Mouse (Mus musculus) CD4-positive, CD25-positive, alpha-beta regulatory T cell, adult 4 months (primary cell): ENCODE results near the gene Tom1l2. TPM values are rescaled to one million over a fixed set of nuclear protein-coding genes. Genes with fewer than 3 reads are reported as not detected.

Source experiments
- ATAC-seq: one replicate; pipeline ENCODE4 v1.8.0; 2017
- polyA plus RNA-seq, 2 experiments: library from polyadenylated mRNA; unstranded; fragments of 100-300 nt; shearing (Covaris generic); gene quantifications; one replicate each; pipeline ENCODE4 v1.2.1; 2017

The Tom1l2 gene
- polyA plus RNA-seq, 2 experiments from 2014 or later, result 29.4 to 56.3 TPM

DNA sequence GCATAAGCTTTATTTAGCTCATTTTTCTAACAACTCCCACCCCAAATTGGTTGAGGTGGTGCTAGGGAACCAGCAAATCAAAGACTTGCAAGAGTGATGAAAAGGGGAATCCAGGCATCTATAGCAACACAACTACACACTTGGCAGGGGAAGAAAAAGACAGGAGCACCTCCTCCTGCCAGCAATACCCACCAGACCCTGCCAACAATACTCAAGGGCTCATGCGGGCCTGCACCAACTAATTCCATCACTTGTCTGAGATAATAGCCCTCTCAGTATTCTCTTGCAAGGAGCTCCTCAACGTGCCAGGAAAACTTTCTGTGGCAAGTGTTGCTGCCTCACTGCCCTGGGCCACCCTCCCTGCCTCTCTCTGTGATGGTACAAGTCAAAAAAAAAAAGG is 49.2 kb downstream of the Tom1l2 start:
- no peak for ATAC-seq

DNA sequence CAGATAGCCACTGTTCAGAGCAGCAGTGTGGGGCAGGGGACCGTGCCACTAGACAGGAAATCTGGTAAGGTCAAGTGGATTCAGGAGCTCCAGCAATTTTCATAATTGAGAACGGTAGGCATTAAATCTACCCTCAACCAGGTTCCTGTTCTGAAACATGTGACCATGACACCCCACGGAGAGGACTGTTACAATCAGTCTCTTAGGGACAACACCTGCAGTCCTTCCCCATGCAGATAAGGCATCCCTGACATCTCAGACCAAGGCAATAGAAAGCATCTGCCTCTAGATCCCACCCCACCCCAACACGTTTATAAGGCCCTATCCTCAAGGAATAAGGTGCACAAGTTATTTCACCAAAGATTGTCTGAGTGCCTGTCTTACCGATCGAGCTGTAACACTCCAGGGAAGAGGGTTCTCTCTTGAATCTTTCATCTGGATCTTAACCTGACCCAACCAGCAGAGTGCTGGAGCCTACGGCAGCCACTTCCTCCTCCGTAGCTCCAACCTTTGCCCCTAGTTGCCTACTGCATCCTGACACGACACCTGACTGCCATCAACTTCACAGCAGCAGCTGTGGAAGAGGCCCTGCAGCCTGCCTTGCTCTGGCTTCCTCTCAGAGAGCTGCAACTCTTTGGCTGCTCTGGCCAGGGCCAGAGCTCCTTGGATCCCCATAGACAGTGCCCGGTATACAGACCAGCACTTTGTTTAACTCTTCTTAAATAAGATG is 50.2 kb downstream of the Tom1l2 start:
- peak; percentile 22 for ATAC-seq

DNA sequence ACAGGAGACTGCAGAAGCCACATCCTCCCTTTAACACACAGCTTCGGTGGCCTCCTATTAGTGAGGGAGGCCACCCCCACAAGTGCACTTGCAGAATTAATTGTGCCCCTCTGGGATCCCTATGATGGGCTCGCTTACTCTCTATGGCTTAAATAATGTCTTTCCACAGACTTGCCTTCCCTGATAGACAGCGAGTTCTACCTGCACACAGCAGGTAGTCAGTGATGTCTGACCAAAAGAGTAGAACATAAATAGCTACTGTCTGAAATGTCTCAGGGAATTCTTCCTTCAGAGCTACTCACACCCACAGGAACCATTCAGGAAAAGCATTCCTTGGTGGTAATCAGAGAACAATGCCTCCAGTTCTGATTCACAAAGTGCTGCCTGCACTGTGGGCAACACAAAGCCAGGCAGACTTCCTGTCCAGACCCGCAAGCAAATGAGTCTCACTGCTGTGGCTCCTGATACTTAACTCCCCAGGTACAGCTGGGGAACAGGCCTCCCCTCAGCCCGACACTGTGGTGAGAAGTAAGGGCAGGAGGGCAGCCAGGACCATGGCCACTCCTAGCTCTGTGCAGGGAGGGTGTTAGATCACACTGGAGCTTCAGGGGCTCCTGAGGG is 51.0 kb downstream of the Tom1l2 start:
- no peak for ATAC-seq

DNA sequence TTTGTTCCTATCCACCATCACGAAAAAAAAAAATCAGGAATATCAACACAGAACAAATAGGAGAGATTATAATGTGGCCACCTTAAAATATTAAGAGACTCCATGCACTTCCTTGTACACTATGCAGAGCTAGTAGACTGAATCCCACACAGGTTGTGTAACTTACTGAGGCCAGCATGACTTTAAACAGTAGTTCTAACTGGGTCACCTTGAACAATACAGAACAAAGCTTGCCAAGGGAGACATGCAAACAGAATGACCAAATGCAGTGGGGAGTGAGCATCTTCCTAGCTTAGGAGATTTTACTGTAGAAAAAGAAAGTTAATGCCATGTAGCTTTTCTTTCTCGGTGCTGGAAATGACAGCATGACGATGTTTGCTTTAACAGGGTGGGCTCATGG is 52.4 kb downstream of the Tom1l2 start:
- no peak for ATAC-seq

DNA sequence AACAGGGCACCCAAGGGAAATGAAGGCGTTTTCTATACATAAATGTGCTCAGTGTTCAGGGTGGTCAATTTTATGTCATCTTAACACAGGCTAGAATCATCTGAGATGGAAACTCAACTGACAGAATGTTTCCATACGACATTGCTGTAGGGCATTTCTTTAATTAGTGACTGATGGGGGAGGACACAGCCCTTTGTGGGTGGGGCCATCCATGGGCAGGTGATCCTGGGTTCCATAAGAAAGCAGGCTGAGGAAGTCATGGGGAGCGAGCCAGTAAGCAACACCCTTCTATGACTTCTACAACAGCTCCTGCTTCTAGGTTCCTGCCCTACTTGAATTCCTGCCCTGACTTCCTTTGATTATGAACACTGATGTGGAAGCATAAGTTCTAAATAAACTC is 54.9 kb downstream of the Tom1l2 start:
- no peak for ATAC-seq

DNA sequence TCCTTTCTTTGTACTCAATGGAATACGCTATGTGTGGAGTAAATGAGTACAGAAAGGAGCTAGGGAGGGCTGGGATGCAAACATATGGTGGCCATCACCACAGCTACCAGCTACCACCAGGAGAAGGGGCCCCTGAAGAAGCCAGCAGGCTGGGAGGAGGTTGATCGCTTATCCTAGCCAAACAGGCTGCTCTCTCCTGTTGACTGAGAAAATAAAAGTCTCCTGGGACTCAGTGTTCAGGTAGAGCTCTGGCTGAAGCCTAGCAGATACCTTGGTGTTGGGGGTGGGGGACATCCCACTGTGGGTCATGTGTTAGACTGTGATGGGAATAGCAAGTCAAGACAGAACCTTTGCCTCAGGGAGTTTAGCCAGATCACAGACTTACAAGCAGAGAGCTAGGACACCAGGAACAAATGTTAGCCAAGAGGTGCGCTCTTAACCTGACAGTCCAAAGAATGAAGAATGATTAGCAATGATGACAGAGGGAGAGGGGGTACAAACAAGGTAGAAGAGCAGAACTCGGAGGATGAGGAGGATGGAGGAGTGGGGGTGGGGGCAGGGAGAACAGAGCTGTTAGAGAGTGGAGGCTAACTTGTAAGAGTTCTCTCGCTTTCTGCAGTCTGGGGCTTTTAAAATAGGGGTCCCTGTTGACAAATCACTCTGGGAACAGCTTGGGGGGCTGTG is 57.9 kb downstream of the Tom1l2 start:
- ATAC-seq, result no peak

DNA sequence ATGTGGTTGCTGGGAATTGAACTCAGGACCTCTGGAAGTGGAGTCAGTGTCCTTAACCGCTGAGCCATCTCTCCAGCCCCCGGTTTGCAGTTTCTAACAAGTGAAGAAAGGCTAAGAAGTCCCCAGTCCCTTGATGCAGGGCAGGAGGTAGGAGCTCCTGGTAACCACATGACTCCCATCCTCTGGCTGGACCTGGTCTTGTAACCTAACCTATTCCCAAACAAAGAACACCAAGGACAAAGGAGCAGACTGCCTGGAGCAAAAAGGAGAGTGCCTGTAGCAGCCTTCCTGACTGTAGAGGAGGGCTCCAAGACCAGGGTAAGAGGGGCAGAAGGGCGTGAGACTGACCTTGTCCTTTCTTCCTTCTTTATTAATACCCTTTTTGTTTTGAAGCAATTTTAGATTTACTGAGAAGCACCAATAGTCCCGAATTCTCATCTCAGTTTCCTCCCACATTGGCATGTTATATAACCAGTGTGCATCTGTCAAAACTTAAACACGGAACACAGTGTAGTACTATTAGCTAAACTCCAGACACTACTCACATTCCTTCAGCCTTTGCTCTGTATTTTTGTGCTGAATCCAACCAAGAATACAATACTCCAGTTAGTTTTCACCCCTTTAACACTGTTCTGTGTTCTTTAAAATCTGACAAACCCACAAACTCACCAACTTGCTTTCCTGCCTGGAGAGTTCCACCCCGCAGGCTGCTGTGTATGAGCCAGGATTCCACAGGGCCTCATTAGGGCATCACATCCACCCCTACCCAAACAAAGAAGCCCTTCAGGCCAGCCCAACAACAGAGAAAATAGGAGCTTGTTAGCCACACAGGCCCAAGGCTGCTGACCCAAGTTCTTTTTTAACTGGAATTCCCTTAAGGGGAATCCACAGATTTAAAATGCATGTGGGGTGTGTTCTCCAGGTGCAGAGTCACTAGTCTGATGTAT is 58.7 kb downstream of the Tom1l2 start:
- ATAC-seq, result no peak

DNA sequence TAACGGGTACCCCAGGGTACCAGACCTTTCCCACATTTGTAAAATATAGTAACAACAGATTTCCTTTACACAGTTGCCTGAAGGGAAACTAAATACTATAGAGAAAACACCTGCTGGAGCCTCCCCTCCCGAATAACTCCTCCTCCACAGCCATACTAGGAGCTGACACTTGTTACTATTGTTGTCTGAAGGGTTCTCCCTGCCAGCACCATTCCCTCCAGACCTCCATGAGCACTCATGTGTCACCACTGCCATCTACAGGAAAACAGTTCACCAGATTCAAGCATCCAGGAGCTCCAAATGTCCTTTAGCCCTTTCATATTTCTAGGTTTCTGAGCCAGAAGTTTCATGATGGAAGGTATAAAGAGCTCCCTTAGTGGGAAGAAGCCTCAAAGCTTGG is 60.0 kb downstream of the Tom1l2 start:
- ATAC-seq, result no peak

DNA sequence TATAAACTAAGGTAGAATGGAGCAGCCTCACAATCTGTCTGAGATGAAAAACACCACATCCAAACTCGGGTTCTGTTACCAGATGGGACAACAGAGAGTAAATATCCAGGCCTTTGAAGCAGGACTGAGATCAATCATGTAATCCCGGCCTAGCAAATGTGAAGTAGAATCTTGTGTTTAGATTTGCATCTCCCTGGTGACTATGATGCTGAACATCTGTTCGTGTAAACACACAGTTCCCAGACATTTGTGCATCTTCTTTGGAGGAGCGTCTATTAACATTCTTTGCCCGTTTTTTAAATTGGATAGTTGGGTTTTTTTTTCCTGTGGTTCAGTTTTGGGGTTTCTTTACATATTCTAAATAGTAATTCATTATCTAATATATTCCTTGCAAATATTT is 63.7 kb downstream of the Tom1l2 start:
- ATAC-seq, result no peak

DNA sequence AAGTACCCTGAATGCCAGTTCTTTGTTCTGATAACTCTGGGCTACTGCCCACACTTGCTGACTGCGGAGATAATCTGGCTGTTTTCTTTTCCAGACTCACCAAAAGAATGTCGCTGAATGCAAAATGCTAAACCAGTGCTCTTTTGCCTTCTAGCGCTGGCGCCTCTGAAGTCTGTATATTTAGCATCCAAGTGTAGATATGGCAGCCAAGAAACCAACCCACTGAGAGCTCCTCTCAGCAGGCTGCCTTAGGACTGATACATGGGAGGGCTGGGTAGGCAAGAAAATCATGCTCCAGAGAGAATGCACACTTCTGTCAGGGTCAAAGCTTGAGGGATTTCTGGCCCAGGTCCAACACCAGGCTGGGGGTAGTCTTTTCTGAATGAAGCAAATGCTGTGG is 66.4 kb downstream of the Tom1l2 start:
- ATAC-seq, result no peak

DNA sequence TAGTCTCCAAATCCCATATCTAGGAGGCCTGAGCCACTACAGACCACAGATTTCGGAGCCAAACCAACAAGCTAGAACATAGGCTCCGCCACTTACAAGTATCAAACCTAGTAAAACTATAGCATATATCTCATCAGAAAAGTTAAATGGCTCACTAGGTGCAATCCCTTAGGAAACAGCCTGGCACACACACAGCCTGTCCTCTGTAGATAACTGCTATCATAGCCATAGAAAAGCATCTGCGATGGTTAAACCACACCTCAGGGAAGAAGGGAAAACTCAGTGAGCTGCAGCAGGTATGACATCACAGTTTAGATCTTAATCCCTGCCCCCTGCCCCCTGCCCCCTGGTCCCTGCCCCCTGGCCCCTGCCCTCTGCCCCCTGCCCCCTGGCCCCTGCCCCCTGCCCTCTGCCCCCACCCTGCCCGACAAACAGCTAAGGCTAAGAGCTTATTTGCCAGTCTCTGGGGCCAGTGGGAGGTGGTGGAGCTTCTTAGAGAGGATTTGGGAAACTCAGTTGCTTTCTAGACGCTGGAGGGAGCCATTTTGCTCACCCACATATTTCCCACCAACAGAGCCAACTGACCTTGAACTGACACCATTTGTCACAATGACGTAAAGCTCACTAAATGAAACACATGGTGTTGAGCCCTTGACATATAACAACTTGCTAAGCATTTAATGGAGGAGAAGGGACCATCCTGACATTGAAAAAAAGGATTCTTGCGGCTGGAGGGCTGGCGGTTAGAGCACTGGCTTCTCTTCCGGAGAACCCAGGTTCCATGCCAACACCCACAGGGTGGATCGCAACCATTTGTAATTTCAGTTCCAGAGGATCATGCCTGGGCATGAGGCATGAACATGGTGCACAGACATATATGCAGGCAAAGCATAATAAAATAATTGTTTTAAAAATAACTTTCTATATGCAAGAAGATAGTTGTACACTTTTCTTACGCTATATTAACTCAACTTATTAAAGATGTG is 72.0 kb downstream of the Tom1l2 start:
- no peak for ATAC-seq

DNA sequence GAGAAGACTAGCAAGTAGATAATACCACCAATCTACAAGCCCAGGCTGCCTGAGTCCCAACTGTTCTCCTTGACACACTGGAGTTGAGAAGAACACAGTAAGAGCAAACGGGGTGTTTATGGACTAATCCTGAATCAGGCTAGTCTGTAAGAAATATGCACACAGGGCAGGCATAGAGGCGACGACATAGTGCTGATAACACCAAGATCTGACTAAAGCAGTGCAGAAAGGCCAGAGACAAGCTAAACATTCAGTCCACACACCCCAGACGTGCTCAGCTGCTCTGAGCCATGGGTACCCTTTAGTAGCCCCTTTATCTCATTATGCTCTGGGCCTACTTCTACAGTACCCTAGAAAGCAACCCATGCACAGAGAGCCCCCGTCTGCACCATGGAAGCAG is 73.2 kb downstream of the Tom1l2 start:
- no peak for ATAC-seq

DNA sequence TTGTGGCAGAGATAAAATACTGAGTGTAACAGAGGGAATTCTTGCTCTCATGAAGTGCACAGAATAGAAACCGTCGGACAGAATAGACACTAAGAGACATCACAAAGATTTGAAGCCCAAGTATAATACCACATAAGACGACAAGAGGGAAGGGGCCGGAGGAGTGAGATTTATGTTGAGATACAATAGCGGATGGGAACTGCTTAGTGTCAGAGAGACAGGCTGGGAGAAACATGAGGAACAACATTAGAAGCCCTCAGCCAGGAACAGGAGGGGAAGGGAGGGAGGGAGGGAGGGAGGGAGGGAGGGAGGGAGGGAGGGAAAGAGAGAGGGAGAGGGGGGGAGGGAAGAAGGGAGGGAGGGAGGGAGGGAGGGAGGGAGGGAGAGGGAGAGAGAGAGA is 74.9 kb downstream of the Tom1l2 start:
- no peak for ATAC-seq

DNA sequence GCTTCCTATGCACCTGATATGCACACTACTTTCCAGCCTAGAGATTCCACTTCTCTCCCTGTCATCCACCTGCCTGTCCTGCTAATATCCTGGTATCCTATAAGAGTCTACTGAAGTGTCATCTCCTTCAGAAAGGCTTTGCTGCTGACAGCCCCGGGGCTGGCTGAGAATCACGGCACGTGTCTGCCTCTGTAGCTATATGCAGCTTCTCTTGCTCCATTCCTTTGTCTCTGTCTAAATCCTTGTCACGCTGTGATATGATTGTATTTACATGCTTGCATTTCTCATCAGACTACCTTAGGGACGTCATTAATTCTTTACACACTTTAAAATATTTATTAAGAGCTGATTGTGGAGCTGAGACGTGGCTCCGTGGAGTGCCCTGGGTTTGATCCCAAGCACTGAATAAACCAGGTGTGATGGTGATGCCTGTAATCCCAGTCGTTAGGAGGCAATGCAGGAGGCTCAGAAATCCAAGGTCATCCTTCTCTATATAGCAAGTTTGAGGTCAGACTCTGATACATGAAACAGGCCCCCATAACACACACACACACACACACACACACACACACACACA is 75.5 kb downstream of the Tom1l2 start:
- no peak for ATAC-seq

DNA sequence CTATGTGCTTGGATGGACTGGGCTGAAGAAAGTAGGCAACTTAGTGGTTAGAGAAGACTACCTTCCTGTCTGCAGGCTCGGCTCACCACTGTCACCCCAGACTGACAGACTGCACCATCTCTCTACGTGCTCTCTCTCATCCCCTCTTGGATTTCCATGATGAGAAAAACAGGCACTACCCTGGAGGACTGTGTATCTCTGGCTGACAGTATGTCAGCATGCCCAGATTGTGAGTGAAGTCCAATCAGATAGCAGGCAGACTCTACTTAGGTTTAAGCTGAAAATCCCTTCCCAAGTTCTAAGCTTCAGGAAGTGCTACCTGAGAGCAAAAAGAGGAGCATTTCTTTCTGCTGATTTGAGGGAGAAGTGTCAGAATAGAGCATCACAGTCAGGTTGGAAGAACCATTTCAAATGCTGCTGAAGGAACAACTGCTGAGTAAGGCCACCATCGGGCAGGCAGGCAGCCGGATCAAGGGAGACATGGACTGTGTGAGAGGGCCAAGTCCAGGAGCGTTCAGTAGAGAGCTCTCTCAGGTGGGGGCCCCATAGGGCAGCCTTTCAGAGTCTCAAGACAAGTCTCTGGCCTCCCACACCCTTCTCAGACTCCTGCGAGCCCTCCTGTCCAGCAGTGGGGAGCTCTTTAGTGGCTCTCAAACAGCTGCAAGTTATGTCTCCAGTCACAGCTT is 76.2 kb downstream of the Tom1l2 start:
- no peak for ATAC-seq

DNA sequence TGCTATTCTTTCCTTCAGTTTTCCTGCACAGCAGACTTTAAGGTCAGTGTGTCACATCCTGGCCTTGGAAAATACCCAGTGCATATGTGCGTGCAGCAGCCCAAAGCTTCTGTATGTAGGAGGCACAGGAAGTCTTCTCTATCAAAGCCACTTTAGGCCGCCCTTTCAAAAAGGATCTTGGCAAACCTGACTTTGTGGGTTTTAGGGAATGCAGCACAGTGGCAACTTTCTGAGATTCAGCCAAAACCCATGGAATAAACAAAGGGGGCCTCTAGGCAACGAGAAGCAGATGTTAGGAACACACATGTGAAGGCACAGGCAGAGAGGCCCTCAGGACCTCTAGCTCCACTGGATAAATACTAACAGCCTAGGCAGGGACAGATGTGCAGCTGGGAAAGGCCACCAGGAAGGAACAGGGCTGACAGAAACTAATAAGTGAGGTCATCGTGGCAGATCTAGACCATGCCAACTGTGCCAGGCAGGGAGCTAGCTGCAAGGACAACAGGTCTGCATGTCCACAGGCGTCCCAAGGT is 79.4 kb downstream of the Tom1l2 start:
- ATAC-seq, result no peak

DNA sequence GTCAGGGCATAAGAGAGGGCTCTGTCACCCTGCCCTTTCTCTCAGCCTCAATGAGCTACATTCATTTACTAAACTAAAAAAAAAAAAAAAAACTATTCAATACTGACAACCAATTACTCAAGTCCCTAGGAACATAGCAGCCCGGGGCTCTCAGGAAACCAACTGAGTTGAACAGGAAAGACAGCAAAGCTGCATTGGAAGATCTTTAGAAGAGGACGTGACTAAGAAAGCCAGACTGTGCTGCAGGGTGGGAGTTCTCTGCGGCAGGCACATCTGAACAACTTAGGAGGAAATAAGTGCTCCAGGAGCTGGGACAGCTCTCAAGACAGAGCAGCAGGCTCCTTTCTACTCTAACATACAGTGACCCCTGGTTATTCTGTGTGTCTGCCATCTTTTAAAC is 84.1 kb downstream of the Tom1l2 start:
- no peak for ATAC-seq

DNA sequence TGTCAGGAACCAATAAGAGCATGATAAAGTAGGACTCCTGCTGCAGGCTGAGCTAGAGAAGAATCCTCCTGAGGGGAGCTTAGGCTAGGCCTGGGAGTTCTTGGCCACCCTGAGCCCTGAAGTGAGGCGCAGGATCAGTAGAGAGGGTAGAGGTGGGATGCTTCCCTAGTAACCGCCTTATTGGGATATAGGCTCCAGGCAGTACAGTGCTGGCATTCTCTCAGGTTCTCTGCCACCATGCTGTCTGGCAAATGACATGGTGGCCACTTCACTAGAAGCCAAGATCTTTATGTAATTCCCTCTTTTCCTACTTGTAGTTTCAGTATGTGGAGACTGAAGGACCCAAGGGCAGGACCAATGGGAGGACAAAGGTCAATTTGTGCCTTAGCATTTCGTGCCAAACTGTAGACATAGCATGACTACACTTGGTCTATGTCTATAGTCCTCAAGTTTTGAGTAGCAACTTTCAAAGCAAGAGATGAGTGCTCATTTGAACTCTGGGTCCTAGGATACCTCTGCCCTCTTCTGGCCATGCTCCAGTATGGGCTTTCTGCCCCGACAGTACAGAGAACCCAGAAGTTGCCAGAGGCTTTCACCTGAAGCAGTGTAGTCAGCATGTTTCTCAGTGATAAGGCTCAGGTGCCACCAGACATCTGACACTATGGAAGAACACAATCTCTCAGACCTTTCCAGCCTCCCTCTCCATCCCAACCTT is 87.3 kb downstream of the Tom1l2 start:
- ATAC-seq, result no peak

DNA sequence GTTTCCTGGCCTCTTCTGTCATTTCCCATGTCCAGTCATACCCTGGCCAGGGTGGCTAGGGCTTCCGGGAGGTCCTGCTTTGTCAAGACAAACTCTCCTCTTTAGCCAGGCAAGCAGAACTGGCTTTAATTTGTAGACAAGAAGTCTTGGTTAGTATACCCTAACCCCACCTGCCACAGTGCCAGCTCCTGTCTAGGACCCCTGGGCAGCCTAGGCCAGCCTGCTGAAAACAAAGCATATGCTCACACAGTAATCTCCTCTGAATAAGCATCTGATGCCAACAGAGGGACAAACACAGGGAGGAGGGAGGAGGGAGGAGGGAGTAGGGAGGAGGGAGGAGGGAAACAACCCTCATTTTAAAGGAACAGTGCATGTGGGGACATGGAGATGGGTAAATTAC is 88.1 kb downstream of the Tom1l2 start:
- no peak for ATAC-seq

DNA sequence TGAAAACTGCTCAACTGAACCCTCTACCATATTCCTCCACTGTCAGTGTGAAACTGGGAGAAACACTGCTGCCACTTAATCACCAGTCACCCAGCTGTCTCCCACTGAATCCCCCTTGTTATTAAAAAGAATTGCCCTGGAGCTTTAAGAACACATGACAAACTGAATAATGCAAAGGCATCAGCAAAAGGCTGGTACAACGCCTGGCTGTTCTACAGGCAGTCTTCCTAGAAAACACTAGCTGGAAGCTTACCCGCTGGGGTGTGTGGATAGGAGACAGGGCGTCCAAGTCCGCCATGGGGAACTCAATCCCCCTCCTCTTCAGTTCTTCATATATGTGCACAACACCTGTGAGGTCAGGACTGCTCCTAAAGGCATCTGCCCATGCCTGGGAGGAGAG is 90.3 kb downstream of the Tom1l2 start:
- no peak for ATAC-seq
